Mouse (Mus musculus): ENCODE data around the gene Hand2. TPM values are rescaled to one million over a fixed set of nuclear protein-coding genes. Genes with fewer than 3 reads are reported as not detected.
A peak's percentile ranks its signal among the peaks of the same experiment; 100 is the strongest.

Gene Hand2
- polyA plus RNA-seq, 1 experiment from 2014 or later: 17.4 TPM

DNA sequence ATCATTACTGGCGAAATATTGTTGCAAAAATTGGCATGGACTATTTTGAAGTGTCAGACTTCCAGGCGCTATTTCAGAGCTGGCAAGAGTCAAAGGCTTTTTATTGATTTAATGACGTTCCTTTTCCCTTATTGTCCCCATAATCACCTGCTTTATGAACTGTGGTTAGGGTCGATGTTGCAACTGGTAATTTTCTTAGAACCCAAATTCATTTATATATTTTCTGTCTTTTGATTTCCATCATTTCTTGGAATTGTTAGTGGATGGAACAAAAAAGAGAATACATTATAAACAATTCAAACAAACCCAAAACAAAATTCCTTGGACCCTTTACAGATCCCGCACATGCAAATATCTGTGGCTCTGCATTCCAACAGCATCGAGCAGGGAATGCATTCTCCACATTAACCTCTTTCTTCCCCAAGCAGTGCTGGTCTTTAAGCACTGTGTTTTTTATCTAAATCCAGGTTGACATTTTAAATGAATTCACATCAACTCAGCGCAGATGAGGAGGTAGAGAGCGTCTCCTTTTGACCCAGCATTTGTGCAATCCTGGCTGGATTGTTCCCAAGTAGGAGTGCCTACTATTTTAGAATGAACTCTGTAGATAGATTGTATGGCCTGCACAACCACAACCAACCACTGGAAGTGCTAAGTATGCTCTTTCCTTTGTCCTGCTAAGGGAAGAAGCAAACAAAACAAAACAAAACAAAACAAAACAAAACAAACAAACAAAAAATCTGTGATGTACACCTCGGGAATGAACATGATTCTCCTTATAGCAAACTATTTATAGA is 35.9 kb downstream of the Hand2 start:
- no peaks in the 10 kb centered on the region for H3K9me3 ChIP-seq (ENCODE audit: control insufficient read depth, low read length)
- H3K4me2 ChIP-seq (ENCODE audit: low read length): peak overlapping the region; percentile 3; the same call in 1 of the 2 replicates
- H3K4me3 ChIP-seq (ENCODE audit: control insufficient read depth in 1 of 2, insufficient read depth in 1 of 2, low read depth in 1 of 2, low read length in 2 of 2): no peak overlapping the region
- no peak overlapping the region for H3K9ac ChIP-seq (ENCODE audit: low read length)
- no peak for ATAC-seq (ENCODE audit: insufficient number of reproducible peaks, insufficient read depth, low FRiP score, low read depth)
- WGBS: 48% methylated on average over 9 of the region's 9 CpGs
- H3K27ac ChIP-seq (replicated peaks in 1 of 2; ENCODE audit: control insufficient read depth in 1 of 2, insufficient read depth in 1 of 2, low read depth in 2 of 2, low read length in 2 of 2): peak overlapping the region; percentile 30 to 67
- H3K4me1 ChIP-seq (ENCODE audit: control insufficient read depth in 2 of 2, insufficient read depth in 2 of 2, low read length in 2 of 2): peaks cover 15 to 42% of the 10 kb centered on the region in 2 experiments
- H3K27me3 ChIP-seq (ENCODE audit: control insufficient read depth, insufficient read depth, low read length): no peaks in the 10 kb centered on the region
- H3K36me3 ChIP-seq (ENCODE audit: control insufficient read depth, insufficient read depth, low read length): no peaks in the 10 kb centered on the region

DNA sequence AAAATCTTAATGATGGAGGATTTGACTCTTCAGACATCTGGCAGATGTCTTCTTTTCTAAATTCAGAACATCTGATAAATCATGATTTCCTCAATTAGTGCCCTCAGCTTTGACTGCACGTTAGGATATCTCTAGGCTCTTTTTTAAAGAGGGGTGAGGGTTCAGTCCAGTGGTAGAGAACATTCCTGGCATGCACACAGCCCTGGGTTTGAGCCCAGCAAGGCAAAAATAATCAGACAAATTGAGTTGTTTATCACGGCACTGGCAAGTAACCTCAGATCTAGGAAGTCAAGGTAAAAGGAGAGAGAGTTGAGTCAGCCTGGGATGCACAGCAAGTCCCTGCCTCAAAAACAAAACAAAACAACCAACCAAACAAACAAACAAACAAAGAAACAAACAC is 39.7 kb downstream of the Hand2 start:
- no peak overlapping the region for H3K9ac ChIP-seq (ENCODE audit: low read length)
- no peaks in the 10 kb centered on the region for H3K36me3 ChIP-seq (ENCODE audit: control insufficient read depth, insufficient read depth, low read length)
- no peak for ATAC-seq (ENCODE audit: insufficient number of reproducible peaks, insufficient read depth, low FRiP score, low read depth)
- H3K9me3 ChIP-seq (ENCODE audit: control insufficient read depth, low read length): peaks cover 1% of the 10 kb centered on the region; the same call in 1 of the 2 replicates
- H3K4me1 ChIP-seq (ENCODE audit: control insufficient read depth in 2 of 2, insufficient read depth in 2 of 2, low read length in 2 of 2): peaks cover 15 to 30% of the 10 kb centered on the region in 2 experiments
- peak overlapping the region; percentile 15; the same call in 1 of the 2 replicates for H3K4me2 ChIP-seq (ENCODE audit: low read length)
- 12% methylated on average over 2 of the region's 2 CpGs for WGBS
- H3K27me3 ChIP-seq (ENCODE audit: control insufficient read depth, insufficient read depth, low read length): no peaks in the 10 kb centered on the region
- H3K27ac ChIP-seq (replicated peaks in 1 of 2; ENCODE audit: control insufficient read depth in 1 of 2, insufficient read depth in 1 of 2, low read depth in 2 of 2, low read length in 2 of 2): peak overlapping the region; percentile 21 to 65; a peak in 2 of 4 replicates
- no peak overlapping the region for H3K4me3 ChIP-seq (ENCODE audit: control insufficient read depth in 1 of 2, insufficient read depth in 1 of 2, low read depth in 1 of 2, low read length in 2 of 2)

DNA sequence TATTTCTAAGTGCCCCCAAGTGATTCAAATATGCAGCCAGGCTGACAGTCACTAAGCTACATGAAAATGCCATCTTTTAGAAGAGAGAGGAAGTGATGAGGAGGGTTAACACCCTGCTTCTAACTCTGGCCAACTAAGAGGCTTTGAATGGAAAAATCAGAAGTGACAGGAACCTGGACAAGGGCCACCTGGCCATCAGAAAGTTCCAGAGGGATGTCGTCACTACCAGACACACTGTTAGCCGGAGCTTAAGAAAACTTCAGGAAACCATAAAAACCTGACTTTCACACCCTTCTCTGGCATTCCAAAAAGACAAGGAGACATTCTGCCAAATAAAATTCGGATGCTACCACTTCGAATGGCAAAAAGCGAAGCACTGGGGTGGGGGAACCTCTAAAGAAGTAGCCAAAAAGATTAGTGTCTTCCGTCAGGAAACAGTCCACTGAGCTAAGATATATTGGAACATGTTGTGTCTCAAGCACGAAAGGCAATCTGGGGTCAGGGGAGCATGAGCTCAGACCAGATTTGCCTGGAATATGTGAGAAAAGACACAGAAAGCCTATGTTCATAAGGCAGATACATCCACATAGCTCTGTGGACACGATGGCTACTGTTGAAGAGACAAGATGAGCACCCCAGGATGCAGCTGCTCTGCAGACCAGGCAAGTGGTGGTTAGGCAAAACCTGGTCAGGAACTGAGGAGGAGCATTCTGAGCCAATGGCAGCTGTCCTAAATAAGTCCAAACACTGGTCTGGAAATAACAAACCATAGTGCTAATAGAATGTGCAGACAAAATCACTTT is 40.4 kb downstream of the Hand2 start:
- peak; percentile 59; the same call in 1 of the 2 replicates for ATAC-seq (ENCODE audit: insufficient number of reproducible peaks, insufficient read depth, low FRiP score, low read depth)
- Histone ChIP-seq H3K9me3 (ENCODE audit: control insufficient read depth, low read length) (peaks cover 5% of the 10 kb centered on the region; the same call in 1 of the 2 replicates), H3K36me3 (ENCODE audit: control insufficient read depth, insufficient read depth, low read length) (no peaks in the 10 kb centered on the region), H3K27ac (replicated peaks in 1 of 2; ENCODE audit: control insufficient read depth in 1 of 2, insufficient read depth in 1 of 2, low read depth in 2 of 2, low read length in 2 of 2) (peak overlapping the region; percentile 65 to 80), H3K9ac (ENCODE audit: low read length) (no peak overlapping the region), H3K27me3 (ENCODE audit: control insufficient read depth, insufficient read depth, low read length) (no peaks in the 10 kb centered on the region), H3K4me1 (ENCODE audit: control insufficient read depth in 2 of 2, insufficient read depth in 2 of 2, low read length in 2 of 2) (peaks cover 13 to 24% of the 10 kb centered on the region in 2 experiments), H3K4me2 (ENCODE audit: low read length) (peak overlapping the region; percentile 15; the same call in 1 of the 2 replicates), H3K4me3 (ENCODE audit: control insufficient read depth in 1 of 2, insufficient read depth in 1 of 2, low read depth in 1 of 2, low read length in 2 of 2) (no peak overlapping the region)
- 38% methylated on average over 8 of the region's 8 CpGs for WGBS

DNA sequence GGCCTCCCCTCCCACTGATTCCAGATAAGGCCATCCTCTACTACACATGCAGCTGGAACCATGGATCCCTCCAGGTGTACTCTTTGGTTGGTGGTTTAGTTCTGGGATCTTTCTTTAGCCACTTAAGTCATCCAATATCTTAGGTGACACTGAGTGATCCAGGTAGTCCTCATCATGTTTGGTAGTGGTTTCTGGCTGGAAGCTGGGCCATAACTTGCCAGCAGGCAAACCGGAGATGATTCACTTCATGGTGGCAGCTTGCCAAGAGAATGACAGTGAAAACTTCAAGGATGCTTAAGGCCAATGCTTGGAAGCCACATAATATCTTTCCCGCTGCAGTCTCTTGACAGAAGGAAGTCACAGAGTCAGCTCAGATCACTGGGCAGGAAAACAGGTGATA is 42.1 kb downstream of the Hand2 start:
- Histone ChIP-seq H3K27ac (replicated peaks in 1 of 2; ENCODE audit: control insufficient read depth in 1 of 2, insufficient read depth in 1 of 2, low read depth in 2 of 2, low read length in 2 of 2) (no peak overlapping the region), H3K36me3 (ENCODE audit: control insufficient read depth, insufficient read depth, low read length) (no peaks in the 10 kb centered on the region), H3K27me3 (ENCODE audit: control insufficient read depth, insufficient read depth, low read length) (no peaks in the 10 kb centered on the region), H3K4me3 (ENCODE audit: control insufficient read depth in 1 of 2, insufficient read depth in 1 of 2, low read depth in 1 of 2, low read length in 2 of 2) (no peak overlapping the region), H3K4me2 (ENCODE audit: low read length) (no peak overlapping the region), H3K4me1 (ENCODE audit: control insufficient read depth in 2 of 2, insufficient read depth in 2 of 2, low read length in 2 of 2) (peaks cover 13 to 19% of the 10 kb centered on the region in 2 experiments), H3K9ac (ENCODE audit: low read length) (no peak overlapping the region), H3K9me3 (ENCODE audit: control insufficient read depth, low read length) (peaks cover 5% of the 10 kb centered on the region; the same call in 1 of the 2 replicates)
- no peak for ATAC-seq (ENCODE audit: insufficient number of reproducible peaks, insufficient read depth, low FRiP score, low read depth)
- 36% methylated on average over 2 of the region's 2 CpGs for WGBS

DNA sequence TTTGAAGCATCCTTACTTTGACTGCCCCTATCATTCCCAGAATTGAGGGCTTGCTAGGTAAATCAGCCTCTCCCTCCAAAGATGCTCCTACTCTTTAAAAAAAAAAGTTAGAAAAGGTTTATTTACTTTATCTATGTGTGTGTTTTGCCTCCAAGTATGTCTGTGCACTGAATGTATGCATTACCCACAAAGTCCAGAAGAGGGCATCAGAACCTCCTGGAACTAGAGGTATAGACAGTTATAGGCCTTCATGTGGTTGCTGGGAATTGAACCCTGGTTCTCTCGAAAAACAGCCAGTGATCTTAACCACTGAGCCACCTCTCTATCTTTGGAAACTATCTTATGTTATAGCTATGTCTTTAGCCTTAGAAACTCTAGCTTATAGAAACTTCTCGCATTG is 53.3 kb downstream of the Hand2 start:
- Histone ChIP-seq H3K27me3 (ENCODE audit: control insufficient read depth, insufficient read depth, low read length) (no peaks in the 10 kb centered on the region), H3K36me3 (ENCODE audit: control insufficient read depth, insufficient read depth, low read length) (no peaks in the 10 kb centered on the region), H3K4me1 (ENCODE audit: control insufficient read depth in 2 of 2, insufficient read depth in 2 of 2, low read length in 2 of 2) (peaks cover 2 to 9% of the 10 kb centered on the region in 2 experiments; a peak in 2 of 4 replicates), H3K9me3 (ENCODE audit: control insufficient read depth, low read length) (no peaks in the 10 kb centered on the region), H3K4me3 (ENCODE audit: control insufficient read depth in 1 of 2, insufficient read depth in 1 of 2, low read depth in 1 of 2, low read length in 2 of 2) (no peak overlapping the region), H3K27ac (replicated peaks in 1 of 2; ENCODE audit: control insufficient read depth in 1 of 2, insufficient read depth in 1 of 2, low read depth in 2 of 2, low read length in 2 of 2) (no peak overlapping the region), H3K4me2 (ENCODE audit: low read length) (no peak overlapping the region), H3K9ac (ENCODE audit: low read length) (no peak overlapping the region)
- WGBS: 91% methylated on average over 2 of the region's 2 CpGs
- ATAC-seq (ENCODE audit: insufficient number of reproducible peaks, insufficient read depth, low FRiP score, low read depth): no peak

Other genes with a start within 250 kb of the Hand2 start
- 1.0 and 1.8 TPM in 2 replicates for gene Scrg1, start 134.9 kb downstream of the Hand2 start, polyA plus RNA-seq (2014; fragmentation: Nextera tagmentation; extraction: Ambion mirVana)
- gene Sap30, start 166.9 kb downstream of the Hand2 start, polyA plus RNA-seq (2014; fragmentation: Nextera tagmentation; extraction: Ambion mirVana): 64.1 and 66.8 TPM in 2 replicates
- gene Hmgb2, start 190.9 kb downstream of the Hand2 start, polyA plus RNA-seq (2014; fragmentation: Nextera tagmentation; extraction: Ambion mirVana): 244 and 259 TPM in 2 replicates

Data from heart, embryonic 14.5 days (tissue).